Mouse (Mus musculus): Measurements from ENCODE around the gene Tmem202. TPM values are rescaled to one million over a fixed set of nuclear protein-coding genes. Genes with fewer than 3 reads are reported as not detected.

The Tmem202 gene
- total RNA-seq, 2 experiments from 2014 or later, result 0.40 to 0.93 TPM

DNA sequence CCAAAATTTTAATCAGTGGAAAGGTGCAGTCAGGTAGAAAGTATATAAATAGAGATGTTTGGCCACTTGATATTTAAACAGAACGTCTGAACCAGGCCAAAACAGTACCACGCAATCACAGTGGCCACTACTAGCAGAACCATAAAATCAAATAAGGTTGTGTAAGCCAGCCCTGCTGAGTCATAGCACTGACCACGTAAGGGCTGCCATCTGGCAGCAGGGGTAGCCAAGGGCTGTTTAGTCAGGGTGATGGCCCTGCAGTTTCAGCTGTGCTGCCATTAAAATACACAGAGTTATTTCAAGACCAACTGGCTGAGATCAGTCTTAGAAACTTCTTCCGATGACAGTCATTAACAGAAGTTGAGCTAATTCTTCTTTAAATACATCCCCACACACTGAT lies 5.8 kb downstream of the Tmem202 start:
- peak; percentile 63 to 78 for DNase-seq

DNA sequence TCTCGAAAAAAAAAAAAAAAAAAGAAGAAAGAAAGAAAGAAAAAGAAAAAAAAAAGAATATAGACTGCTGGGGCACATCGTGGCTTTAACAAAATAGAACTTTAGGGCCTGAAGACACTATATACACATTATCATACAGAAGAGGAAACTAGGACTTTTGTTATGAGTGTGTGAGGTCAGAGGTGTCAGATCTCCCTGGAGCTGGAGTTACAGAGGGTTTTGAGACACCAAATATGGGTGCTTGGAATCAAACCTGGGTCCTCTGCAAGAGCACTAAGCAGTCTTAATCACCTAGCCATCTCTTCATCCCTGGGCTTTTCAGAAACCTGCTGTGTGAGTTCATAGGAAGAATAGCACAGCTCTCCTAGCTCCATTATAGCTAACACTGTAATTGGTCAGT lies 6.2 kb downstream of the Tmem202 start:
- DNase-seq, result no peak

DNA sequence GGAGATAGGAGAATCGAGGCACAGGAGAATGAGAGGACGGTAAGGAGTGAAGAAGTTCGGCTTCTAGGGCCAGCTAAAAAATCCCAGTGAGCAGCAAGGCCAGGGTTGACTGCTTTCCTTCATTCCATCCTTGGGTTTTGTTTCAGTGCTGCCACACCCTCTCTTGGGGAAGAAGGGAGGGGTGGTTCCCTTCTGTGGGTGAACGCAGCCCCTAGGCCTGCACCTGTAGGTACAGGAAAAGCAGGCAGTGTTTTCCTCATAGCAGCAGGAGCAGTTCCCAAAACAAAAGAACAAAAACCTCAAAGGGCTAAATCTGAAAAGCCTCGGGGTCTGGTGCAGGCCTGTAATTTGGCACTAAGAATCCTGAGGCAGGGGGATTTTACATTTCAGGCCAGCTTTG lies 8.0 kb downstream of the Tmem202 start:
- no peak for DNase-seq

DNA sequence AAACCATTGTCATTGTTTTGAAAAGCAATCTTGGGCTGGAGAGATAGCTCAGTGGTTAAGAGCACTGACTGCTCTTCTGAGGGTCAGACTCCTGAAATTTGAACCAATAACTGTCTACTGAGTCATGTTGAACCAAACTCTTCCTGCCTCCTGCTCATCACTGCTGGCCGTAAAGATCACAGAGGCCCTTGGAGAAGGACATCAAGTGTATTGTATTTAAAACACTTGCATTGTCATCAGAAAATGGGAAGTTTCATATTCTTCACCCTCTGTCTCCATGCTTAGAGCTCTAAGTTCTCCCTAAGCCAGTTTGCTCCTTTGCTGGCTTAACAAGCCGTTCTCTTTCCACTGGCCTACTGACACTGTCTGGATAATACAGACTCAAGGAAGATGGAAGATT lies 11.4 kb downstream of the Tmem202 start:
- DNase-seq, result no peak

DNA sequence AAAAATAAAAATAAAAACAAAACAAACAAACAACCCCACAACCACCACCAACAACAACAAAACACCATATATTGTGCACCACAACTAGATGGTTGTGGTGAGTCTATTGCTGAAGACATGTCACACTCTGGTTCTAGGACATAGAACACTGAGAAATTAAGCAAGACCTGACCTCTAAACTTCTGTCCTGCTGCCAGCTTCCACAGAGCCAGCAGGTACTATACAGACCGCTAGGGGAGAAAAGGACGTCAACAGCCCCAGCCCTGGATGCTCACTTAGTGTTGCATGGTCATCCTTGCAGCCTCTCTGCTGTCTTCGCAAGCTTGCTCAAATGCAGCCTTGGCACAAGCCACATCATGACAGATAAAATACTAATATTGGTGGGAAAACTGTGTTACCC lies 12.1 kb downstream of the Tmem202 start:
- DNase-seq, result no peak

DNA sequence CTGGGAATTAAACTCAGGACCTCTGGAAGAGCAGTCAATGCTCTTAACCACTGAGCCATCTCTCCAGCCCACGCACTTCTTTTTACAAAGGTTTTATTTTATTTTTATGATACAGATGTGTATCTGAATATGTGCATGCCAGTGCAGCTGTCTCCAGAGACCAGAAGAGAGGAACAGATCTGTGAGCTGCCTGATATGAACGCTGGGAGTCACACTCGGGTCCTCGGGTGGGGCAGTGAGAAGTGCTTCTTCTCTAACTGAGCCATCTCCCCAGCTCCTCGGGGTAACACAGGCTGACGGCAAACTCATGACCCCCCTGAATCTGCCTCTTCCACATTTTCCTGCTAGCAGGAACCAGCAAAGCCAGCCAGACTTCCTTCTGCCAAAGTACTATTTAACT lies 12.9 kb downstream of the Tmem202 start:
- DNase-seq, result no peak

DNA sequence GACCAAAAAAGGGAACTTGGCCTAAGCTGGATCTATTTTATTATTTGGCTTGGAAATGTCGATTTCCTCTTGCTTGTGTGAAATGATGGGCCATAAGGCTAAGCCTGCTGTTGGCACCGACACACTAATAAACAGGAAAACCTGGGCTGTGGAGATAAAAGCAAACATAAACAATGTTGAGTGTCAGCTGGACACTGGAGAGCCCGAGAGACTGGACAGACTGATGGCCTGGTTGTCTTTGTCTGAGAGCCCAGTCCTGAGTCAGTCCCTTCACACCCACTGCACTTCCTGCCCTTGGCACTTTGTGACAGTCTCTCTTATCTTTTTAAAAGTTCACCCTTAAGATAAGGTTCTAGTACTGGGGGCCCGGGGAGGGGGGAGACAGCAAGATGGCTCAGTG lies 16.7 kb downstream of the Tmem202 start:
- DNase-seq, result peak in 1 of 2 experiments; percentile 52

DNA sequence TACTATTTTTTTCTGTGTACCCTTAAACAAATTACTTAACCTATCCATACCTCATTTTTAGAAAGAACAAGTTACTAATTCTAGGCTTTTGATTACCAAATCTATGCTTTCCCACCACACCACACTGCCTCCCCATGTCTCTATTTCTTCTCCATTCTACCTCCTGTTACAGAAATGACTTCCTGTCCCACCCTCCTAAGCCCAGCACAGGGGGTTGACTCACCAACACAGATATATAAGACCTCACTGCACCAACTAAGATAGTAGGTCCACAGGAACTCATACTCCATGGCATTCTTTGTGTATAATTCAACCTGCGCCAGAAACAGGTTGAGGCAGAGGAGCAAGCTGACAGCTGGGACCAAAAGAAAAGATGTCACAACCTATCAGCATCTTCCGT lies 20.3 kb downstream of the Tmem202 start:
- DNase-seq, result no peak

DNA sequence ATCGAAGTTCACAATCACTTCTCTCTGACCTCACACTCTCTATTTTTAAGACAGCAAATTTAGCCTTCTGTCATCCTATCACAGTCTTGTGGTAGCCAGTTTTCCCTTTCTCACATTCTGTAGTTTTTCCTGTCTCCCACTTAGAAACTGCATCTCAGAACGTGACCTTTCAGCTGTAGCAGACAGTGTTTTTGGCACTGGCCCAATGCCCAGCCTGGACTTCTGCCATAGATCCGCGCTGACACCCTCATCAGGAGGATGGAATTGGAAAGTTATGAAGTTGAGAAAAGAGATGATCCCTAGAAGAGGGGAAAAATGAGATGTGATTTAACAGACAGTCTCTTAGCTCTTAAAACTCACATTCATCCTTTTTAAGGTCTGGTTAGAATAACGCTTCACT lies 20.7 kb downstream of the Tmem202 start:
- DNase-seq, result peak; percentile 33 to 57

DNA sequence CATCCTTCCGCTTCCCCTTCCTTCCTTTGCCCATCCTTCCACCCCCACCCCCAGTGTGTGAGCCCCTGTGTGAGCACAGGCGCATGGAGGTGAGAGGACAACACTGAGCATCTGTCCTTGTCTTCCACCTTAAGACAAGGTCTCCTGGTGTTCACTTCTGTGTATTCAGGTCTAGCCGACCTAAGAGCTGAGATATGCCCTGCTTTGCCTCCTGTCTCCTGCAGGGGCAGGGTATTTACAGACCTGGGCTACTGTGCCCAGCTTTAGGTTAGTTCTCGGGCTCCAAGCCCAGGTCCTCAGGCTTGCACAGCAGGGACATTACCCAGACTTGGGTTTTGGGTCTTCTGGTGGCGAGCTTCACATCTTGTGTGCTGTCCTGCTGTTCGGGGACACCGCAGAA lies 22.5 kb downstream of the Tmem202 start:
- DNase-seq, result peak in 1 of 2 experiments; percentile 6

DNA sequence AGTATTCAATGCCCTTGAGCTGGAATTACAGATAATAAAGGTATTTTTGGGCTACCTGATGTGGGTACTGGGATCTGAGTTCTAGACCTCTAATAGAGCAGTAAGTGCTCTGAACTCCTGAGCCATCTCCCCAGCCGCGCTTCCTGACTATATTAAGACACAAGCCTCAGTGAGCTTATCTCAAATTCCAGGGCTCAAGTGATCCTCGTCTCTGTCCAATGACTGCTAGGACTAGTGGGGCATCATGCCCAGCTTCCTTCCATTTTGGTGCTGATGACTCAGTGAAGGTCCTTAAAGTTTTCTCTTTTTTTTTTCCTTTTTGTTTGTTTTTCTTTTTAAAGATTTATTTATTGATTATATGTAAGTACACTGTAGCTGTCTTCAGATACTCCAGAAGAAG lies 24.6 kb downstream of the Tmem202 start:
- DNase-seq, result peak in 1 of 2 experiments; percentile 50

DNA sequence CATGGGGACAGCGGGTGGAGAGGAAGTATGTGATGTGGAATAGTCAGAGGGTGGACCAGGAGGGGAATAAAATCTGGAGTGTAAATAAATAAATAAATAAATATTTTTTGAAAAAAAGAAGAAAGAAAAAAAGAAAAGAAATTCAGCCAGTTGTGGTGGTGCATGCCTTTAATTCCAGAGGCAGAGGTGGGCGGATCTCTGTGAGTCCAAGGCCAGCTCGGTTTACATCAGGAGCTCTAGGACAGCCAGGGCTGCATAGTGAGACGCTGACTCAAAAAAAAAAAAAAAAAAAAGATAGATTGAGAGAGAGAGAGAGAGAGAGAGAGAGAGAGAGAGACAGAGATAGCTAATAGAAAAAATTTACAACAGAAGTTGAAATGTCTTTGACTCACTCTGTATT lies 27.3 kb downstream of the Tmem202 start:
- DNase-seq, result no peak

DNA sequence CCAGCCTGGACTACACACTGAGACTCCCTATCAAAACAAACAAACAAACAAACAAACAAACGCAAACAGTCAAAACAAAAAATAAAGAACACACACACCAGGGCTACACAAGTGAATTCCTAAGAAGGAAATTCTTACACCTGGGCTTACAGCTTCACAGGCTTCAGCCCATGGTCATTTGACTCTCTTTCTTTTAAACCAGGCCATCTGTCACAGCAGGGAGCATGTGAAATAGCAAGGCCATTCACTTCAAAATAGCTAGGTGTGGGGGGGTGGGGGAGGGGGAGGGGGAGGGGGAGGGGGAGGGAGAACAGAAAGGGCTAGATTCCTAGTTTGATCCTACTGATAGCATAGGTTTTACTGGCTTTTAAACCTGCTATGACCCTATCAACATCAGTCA lies 31.5 kb downstream of the Tmem202 start:
- DNase-seq, result no peak

DNA sequence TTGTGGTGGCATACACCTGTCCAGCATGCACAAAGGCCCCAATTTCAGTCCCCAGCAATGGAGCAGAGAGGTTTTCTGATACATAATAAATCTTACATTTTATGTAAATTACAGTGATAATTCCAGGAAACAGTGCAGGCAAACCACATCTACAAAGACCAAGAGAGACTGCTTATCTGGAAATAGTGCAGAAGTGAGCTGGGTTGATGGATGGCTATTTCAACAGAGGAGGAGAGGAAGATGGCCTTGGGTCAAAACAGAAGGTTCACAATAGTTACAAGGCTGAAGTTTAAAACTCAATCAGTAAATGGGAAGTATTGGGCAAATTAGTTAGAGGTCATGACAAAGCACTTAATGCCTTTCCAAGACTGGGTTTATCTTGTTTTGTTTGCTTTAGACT lies 52.3 kb downstream of the Tmem202 start:
- no peak for DNase-seq

DNA sequence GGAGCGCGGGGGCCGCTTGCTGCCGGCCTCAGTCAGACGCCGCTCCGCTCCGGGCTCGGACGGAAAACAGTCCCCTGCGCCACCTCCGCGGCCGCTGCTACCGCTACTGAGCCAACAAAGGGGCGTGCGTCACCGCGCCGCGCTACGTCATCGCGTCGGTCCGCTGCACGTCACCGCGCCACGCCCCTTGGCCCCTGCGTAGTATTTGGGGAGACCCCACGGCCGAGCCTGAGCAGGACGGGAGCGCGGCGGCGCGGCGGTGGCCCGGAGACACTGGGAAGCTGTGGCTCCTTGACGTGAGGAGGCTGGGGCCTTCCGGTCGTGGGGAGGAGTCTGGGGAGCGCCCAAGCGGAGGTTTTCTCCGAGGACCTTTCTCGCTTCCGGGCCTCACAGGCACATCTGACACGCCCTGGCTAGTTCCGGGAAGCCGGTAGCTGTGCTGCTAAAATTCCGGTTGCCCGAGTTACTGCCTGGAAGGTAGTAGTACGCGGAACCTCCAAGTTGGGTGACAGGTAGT lies 53.0 kb downstream of the Tmem202 start, which contains the start of gene Arih1:
TSS of gene Arih1 (minus strand) at position 70 of the 517 bp plus-strand sequence.
- peak; percentile 98 to 99 for DNase-seq

DNA sequence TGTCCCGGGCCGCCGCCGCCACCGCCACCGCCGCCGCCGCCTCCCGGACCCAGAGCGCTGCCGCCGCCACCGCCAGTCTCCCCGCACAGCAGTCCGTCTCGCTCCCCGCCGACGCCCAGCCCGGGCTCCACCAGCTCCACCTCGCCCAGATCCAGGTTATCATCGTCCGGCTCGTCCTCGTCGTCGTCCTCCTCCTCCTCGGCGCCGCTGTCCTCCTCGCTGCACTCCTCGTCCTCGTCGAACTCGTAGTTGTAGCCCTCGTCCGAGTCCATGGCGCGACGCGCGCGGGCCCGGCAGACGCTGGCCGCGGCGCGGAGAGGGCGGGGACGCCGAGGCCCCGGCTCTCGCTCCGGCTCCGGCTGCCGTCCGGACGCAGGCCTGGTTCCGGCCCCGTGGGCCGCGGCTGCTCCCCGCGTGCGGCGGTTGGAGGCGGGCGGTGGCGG lies 53.5 kb downstream of the Tmem202 start:
- no peak for DNase-seq

DNA sequence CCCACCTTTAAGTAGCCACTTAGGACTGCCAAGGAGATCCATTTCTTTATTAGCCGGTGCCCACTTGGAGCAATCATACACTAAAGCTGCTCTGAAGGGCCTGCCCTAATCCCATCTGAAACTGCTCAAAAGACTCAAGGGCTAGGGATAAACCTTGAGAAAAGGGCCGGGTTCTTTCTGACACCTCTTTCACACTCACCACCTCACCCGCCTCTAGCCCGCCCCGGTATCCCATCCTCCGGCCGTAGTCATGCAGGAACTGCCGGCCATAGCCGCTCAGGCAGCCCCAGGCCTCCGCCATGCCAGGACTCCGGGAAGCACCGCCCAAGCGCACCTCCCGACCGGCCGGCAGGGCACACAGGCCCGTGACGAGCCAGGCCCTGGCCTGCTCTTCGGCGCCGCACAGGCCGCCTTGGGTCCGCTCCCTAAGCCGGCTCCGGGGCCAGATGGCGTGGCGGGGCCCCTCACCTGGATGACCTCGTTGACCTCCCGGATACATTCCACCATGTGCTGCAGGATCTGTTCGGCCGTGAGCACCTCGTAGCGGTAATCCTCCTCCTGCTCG lies 54.1 kb downstream of the Tmem202 start:
- DNase-seq, result peak; percentile 75

DNA sequence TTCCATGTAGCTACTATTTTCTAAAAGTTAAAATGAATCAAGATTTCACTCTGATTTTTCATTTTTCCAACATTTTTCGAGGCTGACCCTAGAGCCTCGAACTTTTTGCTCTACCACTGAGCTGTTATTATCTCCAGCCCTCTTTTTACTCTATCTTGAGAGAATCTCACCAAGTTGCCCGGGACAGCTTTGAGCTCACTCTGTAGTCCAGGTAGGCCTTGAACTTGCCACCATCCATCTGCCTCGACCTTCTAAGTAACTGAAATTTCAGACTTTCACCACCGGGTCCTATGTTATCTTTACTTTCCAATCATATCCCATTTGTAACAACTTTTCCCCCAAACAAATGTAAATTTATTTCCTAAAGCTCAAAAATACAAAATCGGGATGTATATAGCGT lies 54.9 kb downstream of the Tmem202 start:
- DNase-seq, result no peak

DNA sequence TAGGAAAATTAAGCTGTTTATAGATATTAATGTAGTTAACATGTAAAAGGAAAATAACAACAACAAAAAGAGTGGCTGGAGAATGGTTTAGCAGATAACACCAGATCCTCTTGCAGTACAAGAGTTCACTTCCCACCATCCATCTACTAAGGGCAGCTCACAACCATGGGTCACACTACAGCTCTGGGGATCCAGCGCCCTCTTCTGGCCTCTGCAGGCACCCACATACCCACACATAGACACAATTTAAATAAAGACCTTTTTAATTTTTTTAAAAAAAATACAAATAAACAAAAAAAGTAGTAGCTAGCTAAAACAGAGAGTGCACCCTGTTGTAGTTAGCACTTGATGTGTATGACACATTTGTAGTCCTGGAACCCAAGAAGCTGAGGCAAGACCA lies 57.2 kb downstream of the Tmem202 start:
- peak; percentile 19 to 46 for DNase-seq

DNA sequence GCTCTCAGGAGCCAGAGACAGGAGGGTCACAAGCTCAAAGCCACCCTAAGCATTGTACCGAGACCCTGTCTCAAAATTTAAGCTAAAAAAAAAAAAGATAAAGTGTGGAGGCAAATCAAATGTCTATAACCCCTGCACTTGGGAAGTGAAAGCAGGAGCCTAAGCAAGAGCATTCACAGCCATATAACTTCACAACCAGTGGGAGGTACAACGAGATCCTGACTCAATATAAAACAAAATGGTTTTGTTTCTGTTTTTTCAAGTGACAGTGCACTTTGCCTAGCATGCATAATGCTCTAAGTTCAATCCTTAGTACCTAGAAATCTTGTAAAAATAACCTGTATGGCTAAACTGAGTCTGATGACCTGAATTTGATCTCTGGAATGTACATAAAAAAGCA lies 63.0 kb downstream of the Tmem202 start:
- DNase-seq, result no peak

DNA sequence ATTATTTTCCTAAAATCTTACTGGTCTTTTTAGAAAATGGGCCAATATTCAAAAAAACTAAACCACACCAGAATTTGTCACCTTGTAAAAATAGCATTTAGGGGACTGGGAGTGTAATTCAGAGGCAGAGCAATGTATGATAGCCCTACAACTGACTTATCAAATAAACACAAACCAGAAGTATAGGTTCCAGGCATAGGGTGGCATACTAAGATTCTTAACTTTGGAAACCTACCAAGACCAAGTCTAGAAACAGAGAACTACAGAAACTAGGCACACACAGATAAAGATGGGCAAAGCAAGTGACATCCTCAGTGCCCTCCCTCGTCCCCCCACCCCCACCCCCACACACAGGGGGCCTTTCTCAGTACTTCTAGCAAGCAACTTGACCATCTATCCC lies 64.8 kb downstream of the Tmem202 start:
- DNase-seq, result no peak

DNA sequence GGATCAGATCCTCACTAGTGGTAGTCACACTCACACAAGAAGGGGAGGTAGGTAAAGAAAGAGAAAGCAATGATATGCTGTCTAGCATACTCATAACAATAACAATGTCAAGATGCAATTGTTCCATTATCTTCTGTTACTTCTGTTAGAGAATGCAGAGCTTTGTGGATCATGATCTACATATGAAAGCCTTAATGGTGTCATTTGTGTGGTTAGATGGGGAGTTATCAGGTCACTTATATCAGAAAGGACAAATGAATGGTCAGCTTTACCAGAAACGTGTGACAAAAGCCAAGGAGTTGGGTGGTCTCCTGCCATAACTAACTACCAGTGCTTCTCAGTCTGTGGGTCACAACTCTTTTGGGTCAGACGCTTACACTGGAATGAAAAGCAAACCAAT lies 66.5 kb downstream of the Tmem202 start:
- no peak for DNase-seq

DNA sequence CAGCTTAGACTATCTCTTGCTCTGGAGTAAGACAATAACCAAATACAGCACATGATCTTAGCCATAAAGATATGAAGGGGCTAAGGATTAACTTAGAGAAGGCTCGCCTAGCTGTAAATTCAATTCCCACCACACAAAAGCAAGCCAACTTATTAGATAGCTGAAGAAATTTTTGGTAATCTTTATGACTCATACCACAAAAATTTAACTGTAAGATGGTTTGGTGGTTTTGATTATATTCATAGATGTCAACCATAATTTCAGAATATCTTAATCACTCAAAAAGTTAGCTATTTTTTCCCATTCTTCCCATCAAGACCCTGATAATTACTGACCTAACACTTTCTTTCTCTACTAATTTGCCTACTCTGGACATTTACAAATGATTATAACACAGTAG lies 70.2 kb downstream of the Tmem202 start:
- DNase-seq, result no peak

Measured in heart, adult 18-20 months (tissue).